Mouse (Mus musculus): ENCODE measurements around the gene Wnt5b. TPM values are rescaled to one million over a fixed set of nuclear protein-coding genes. Genes with fewer than 3 reads are reported as not detected.

Gene Wnt5b
- polyA plus RNA-seq, 1 experiment from 2014 or later = 5.8 TPM

GRCm38 (mm10) chr6:119395421-119396308, 148.5 kb downstream of the Wnt5b start:
- H3K9ac ChIP-seq = no peak overlapping the region
- no peaks in the 10 kb centered on the region; the same call in 1 of the 2 replicates for H3K36me3 ChIP-seq
- H3K27ac ChIP-seq = peak overlapping the region; percentile 55
- no peaks in the 10 kb centered on the region for H3K9me3 ChIP-seq (replicated peaks)
- 69% methylated on average over 14 of the region's 14 CpGs for WGBS
- H3K4me1 ChIP-seq (replicated peaks) = peaks cover 7% of the 10 kb centered on the region
- no peak; the same call in 1 of the 2 replicates for ATAC-seq (replicated peaks; ENCODE audit: insufficient number of reproducible peaks, insufficient read depth, low FRiP score, low read depth)
- no peaks in the 10 kb centered on the region for H3K27me3 ChIP-seq
- H3K4me2 ChIP-seq = no peak overlapping the region
- no peak overlapping the region for H3K4me3 ChIP-seq

- no peak overlapping the region for H3K9ac ChIP-seq
- H3K4me2 ChIP-seq = no peak overlapping the region
- WGBS = 68% methylated on average over 9 of the region's 9 CpGs
- no peak for ATAC-seq (replicated peaks; ENCODE audit: insufficient number of reproducible peaks, insufficient read depth, low FRiP score, low read depth)
- H3K9me3 ChIP-seq (replicated peaks) = no peaks in the 10 kb centered on the region
- H3K27me3 ChIP-seq = no peaks in the 10 kb centered on the region
- H3K4me3 ChIP-seq = no peak overlapping the region
- H3K4me1 ChIP-seq (replicated peaks) = peaks cover 14% of the 10 kb centered on the region
- no peak overlapping the region for H3K27ac ChIP-seq
- H3K36me3 ChIP-seq = no peaks in the 10 kb centered on the region; the same call in 1 of the 2 replicates
These were observed 151.3 kb downstream of the Wnt5b start for GRCm38 (mm10) chr6:119392836-119393235.

DNA sequence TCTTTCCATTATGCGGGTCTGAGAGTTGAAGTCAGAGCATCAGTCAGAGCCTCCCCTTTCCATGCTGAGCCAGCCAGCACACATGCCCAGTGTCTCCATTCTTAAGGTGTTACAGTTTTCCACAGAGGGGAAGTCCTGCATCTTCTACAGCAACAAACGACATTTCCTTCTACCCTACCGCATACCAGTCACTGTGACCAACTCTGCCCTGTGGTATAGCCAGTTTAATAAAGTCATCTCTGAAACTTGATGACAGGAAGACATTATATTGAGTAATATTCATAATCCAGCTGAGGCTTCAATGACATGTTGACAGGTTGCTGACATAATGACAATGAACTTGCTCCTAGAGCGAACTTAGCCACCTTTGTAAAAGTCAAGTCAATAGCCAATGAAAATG, 153.4 kb downstream of the Wnt5b start:
- no peak overlapping the region for H3K4me2 ChIP-seq
- no peaks in the 10 kb centered on the region for H3K27me3 ChIP-seq
- H3K4me3 ChIP-seq = no peak overlapping the region
- no peaks in the 10 kb centered on the region for H3K9me3 ChIP-seq (replicated peaks)
- no peaks in the 10 kb centered on the region for H3K36me3 ChIP-seq
- ATAC-seq (replicated peaks; ENCODE audit: insufficient number of reproducible peaks, insufficient read depth, low FRiP score, low read depth) = no peak
- WGBS = 81% methylated on average over 4 of the region's 4 CpGs
- peaks cover 16% of the 10 kb centered on the region for H3K4me1 ChIP-seq (replicated peaks)
- no peak overlapping the region for H3K9ac ChIP-seq
- no peak overlapping the region for H3K27ac ChIP-seq

DNA sequence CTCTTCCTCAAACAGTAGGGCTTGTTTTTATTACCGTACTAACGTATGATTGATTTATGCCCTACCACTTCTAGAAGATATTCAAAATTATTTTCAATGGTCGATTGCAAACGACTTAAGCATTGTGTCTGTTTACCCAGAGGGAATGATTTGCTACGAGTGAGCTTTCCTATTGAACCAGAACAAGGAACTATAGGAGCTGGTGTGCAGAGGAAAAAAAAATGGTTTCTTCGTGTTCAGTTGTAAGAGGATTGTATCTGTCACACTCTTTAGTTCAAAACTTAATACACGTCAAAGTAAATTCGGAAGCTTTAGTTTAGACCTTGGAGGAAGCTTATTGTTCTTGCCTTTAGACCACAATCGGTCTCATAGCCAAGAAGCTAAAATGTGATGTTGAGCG, 155.1 kb downstream of the Wnt5b start:
- Histone ChIP-seq H3K27me3 (no peaks in the 10 kb centered on the region), H3K9me3 (replicated peaks) (no peaks in the 10 kb centered on the region), H3K36me3 (no peaks in the 10 kb centered on the region), H3K4me1 (replicated peaks) (peaks cover 16% of the 10 kb centered on the region), H3K9ac (peak overlapping the region; percentile 77), H3K27ac (peak overlapping the region; percentile 71), H3K4me3 (peak overlapping the region; percentile 77), H3K4me2 (peak overlapping the region; percentile 68)
- 19% methylated on average over 10 of the region's 10 CpGs for WGBS
- ATAC-seq (replicated peaks; ENCODE audit: insufficient number of reproducible peaks, insufficient read depth, low FRiP score, low read depth) = no peak

GRCm38 (mm10) chr6:119388650-119389012, 155.5 kb downstream of the Wnt5b start:
- Histone ChIP-seq H3K4me2 (peak overlapping the region; percentile 81), H3K4me3 (peak overlapping the region; percentile 77), H3K27ac (peak overlapping the region; percentile 91), H3K9ac (peak overlapping the region; percentile 87), H3K36me3 (no peaks in the 10 kb centered on the region), H3K27me3 (no peaks in the 10 kb centered on the region), H3K9me3 (replicated peaks) (no peaks in the 10 kb centered on the region), H3K4me1 (replicated peaks) (peaks cover 16% of the 10 kb centered on the region)
- WGBS = under 1% methylated on average over 40 of the region's 53 CpGs
- peak; percentile 100 for ATAC-seq (replicated peaks; ENCODE audit: insufficient number of reproducible peaks, insufficient read depth, low FRiP score, low read depth)

GRCm38 (mm10) chr6:119387801-119388649, 156.1 kb downstream of the Wnt5b start:
- Histone ChIP-seq H3K4me2 (peak overlapping the region; percentile 81), H3K4me1 (replicated peaks) (peaks cover 16% of the 10 kb centered on the region), H3K27ac (peak overlapping the region; percentile 91), H3K9me3 (replicated peaks) (no peaks in the 10 kb centered on the region), H3K4me3 (peak overlapping the region; percentile 77), H3K9ac (peak overlapping the region; percentile 87), H3K36me3 (no peaks in the 10 kb centered on the region), H3K27me3 (no peaks in the 10 kb centered on the region)
- WGBS = under 1% methylated on average over 66 of the region's 76 CpGs
- ATAC-seq (replicated peaks; ENCODE audit: insufficient number of reproducible peaks, insufficient read depth, low FRiP score, low read depth) = peak; percentile 85

GRCm38 (mm10) chr6:119386821-119387220, 157.3 kb downstream of the Wnt5b start:
- Histone ChIP-seq H3K27ac (no peak overlapping the region), H3K36me3 (no peaks in the 10 kb centered on the region), H3K4me3 (peak overlapping the region; percentile 77; the same call in 1 of the 2 replicates), H3K27me3 (no peaks in the 10 kb centered on the region), H3K4me2 (peak overlapping the region; percentile 81), H3K9ac (no peak overlapping the region), H3K9me3 (replicated peaks) (no peaks in the 10 kb centered on the region), H3K4me1 (replicated peaks) (peaks cover 20% of the 10 kb centered on the region)
- ATAC-seq (replicated peaks; ENCODE audit: insufficient number of reproducible peaks, insufficient read depth, low FRiP score, low read depth) = no peak
- WGBS = 94% methylated on average over 1 of the region's 1 CpGs

- Histone ChIP-seq H3K27me3 (no peaks in the 10 kb centered on the region), H3K27ac (no peak overlapping the region), H3K9ac (no peak overlapping the region), H3K9me3 (replicated peaks) (no peaks in the 10 kb centered on the region), H3K36me3 (no peaks in the 10 kb centered on the region), H3K4me1 (replicated peaks) (peaks cover 21% of the 10 kb centered on the region), H3K4me2 (no peak overlapping the region), H3K4me3 (no peak overlapping the region)
- WGBS = 86% methylated on average over 4 of the region's 4 CpGs
- ATAC-seq (replicated peaks; ENCODE audit: insufficient number of reproducible peaks, insufficient read depth, low FRiP score, low read depth) = no peak
These were observed 157.7 kb downstream of the Wnt5b start for GRCm38 (mm10) chr6:119386421-119386820.

DNA sequence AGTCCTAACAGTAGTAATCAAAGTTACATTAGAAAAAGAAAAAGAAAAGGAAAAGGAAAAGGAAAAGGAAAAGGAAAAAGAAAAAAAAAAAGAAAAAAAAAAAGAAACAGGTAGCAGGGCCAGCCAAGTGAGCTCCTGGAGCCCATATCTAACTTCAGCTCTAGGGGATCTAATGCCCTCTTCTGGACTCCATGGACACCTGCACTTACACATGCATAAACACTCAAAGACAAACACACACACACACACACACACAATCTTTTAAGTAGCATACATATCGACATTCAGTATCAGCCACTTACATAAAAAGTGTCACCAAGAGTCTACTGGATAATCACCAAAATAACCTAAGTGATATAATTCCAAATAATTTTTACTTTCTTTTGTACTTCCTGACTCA, 158.5 kb downstream of the Wnt5b start:
- Histone ChIP-seq H3K9ac (no peak overlapping the region), H3K27ac (no peak overlapping the region), H3K36me3 (no peaks in the 10 kb centered on the region), H3K4me1 (replicated peaks) (peaks cover 23% of the 10 kb centered on the region), H3K27me3 (no peaks in the 10 kb centered on the region), H3K4me3 (no peak overlapping the region), H3K9me3 (replicated peaks) (no peaks in the 10 kb centered on the region), H3K4me2 (no peak overlapping the region)
- ATAC-seq (replicated peaks; ENCODE audit: insufficient number of reproducible peaks, insufficient read depth, low FRiP score, low read depth) = no peak
- WGBS = 92% methylated on average over 1 of the region's 1 CpGs

All from heart, embryonic 15.5 days (tissue).